Mouse (Mus musculus) gastrocnemius, postnatal 10 days (tissue): ENCODE measurements around the gene Gcnt4. TPM values are rescaled to one million over a fixed set of nuclear protein-coding genes. Genes with fewer than 3 reads are reported as not detected.

Source experiments
- DNase-seq: peaks from one replicate; pipeline ENCODE4 v3.0.0; 2021; ENCODE audit warnings: mixed read lengths
- total RNA-seq, 2 experiments: library from RNA; stranded (reverse); gene quantifications; 2 replicates each; pipeline ENCODE4 v1.2.3; 2021

The Gcnt4 gene
- total RNA-seq, 2 experiments from 2014 or later = 0.21 to 0.41 TPM

- DNase-seq = no peak
Measured at GRCm38 (mm10) chr13:96947722-96948121, 23.2 kb downstream of the Gcnt4 start.

- no peak for DNase-seq
Measured at GRCm38 (mm10) chr13:96951880-96952279, 27.4 kb downstream of the Gcnt4 start.

- no peak for DNase-seq
Measured at GRCm38 (mm10) chr13:96956466-96956865, 32.0 kb downstream of the Gcnt4 start.

- no peak for DNase-seq
Measured at GRCm38 (mm10) chr13:96960019-96960418, 35.5 kb downstream of the Gcnt4 start.

- no peak for DNase-seq
Measured at GRCm38 (mm10) chr13:96961366-96962157, 37.1 kb downstream of the Gcnt4 start.

- DNase-seq = no peak
Measured at GRCm38 (mm10) chr13:96962801-96963200, 38.3 kb downstream of the Gcnt4 start.

GRCm38 (mm10) chr13:96964981-96965380 is 40.5 kb downstream of the Gcnt4 start:
- no peak for DNase-seq

GRCm38 (mm10) chr13:96966210-96967089 is 42.0 kb downstream of the Gcnt4 start:
- no peak for DNase-seq

GRCm38 (mm10) chr13:96967091-96967490 is 42.6 kb downstream of the Gcnt4 start:
- no peak for DNase-seq

GRCm38 (mm10) chr13:96967822-96968221 is 43.3 kb downstream of the Gcnt4 start:
- DNase-seq = no peak

- no peak for DNase-seq
Measured at GRCm38 (mm10) chr13:96971076-96971475, 46.6 kb downstream of the Gcnt4 start.

- no peak for DNase-seq
Measured at GRCm38 (mm10) chr13:96971861-96972282, 47.4 kb downstream of the Gcnt4 start.

GRCm38 (mm10) chr13:96973318-96973717 is 48.8 kb downstream of the Gcnt4 start:
- no peak for DNase-seq

- no peak for DNase-seq
Measured at GRCm38 (mm10) chr13:96976986-96977595, 52.6 kb downstream of the Gcnt4 start.

GRCm38 (mm10) chr13:96980561-96980960 is 56.1 kb downstream of the Gcnt4 start:
- no peak for DNase-seq

GRCm38 (mm10) chr13:96983251-96984126 is 59.0 kb downstream of the Gcnt4 start:
- no peak for DNase-seq

- DNase-seq = no peak
Measured at GRCm38 (mm10) chr13:96984688-96985087, 60.2 kb downstream of the Gcnt4 start.

- DNase-seq = no peak
Measured at GRCm38 (mm10) chr13:96985599-96986275, 61.2 kb downstream of the Gcnt4 start.

- DNase-seq = no peak
Measured at GRCm38 (mm10) chr13:96989129-96989528, 64.6 kb downstream of the Gcnt4 start.

- no peak for DNase-seq
Measured at GRCm38 (mm10) chr13:96990045-96990444, 65.6 kb downstream of the Gcnt4 start.
